Mouse (Mus musculus) CH12.LX (cell line): ENCODE measurements around the gene Gucy1a1. TPM values are rescaled to one million over a fixed set of nuclear protein-coding genes. Genes with fewer than 3 reads are reported as not detected.
"Not testable (repeated sequence)": the region's sequence is repeated elsewhere in the genome, so short reads cannot be mapped to it uniquely, and the experiment has no call there.

ENCODE experiments used
- DNase-seq: peaks from one replicate; pipeline ENCODE4 v3.0.0-alpha.2; 2013; ENCODE audit errors: extremely low read depth
- H3K27ac ChIP-seq: 2 replicates; pipeline ENCODE4 v1.5.1; 2012; ENCODE audit warnings: low read depth, mild to moderate bottlenecking, control low read depth, moderate library complexity; ENCODE audit not compliant: insufficient read depth
- H3K27me3 ChIP-seq: replicated peaks from 2 replicates; pipeline ENCODE3; 2012; ENCODE audit warnings: inconsistent platforms
- H3K36me3 ChIP-seq, 2 experiments: replicated peaks in 1 of 2; 2 replicates each; pipeline versions ENCODE3 to v1.6.1; 2012; ENCODE audit warnings: inconsistent platforms in 1 of 2, low read length in 1 of 2, mild to moderate bottlenecking in 1 of 2, mixed read lengths in 1 of 2, moderate library complexity in 1 of 2; ENCODE audit not compliant: control insufficient read depth in 1 of 2, insufficient read depth in 1 of 2
- H3K4me1 ChIP-seq, 2 experiments: 2 replicates each; pipeline ENCODE4 v1.6.1; 2012; ENCODE audit warnings: inconsistent platforms in 1 of 2, moderate library complexity in 1 of 2; ENCODE audit not compliant: insufficient read depth in 2 of 2, control insufficient read depth in 1 of 2
- H3K4me2 ChIP-seq: 2 replicates; pipeline ENCODE4 v1.6.1; 2012; ENCODE audit warnings: low read depth, mild to moderate bottlenecking, control low read depth; ENCODE audit not compliant: poor library complexity, insufficient read depth, severe bottlenecking
- H3K4me3 ChIP-seq, 3 experiments: fragments of 150-350 bp in 1 of 3; sonication (generic) in 1 of 3; replicated peaks in 1 of 3; 2 replicates each; pipeline versions ENCODE3 to v1.5.1; 2011 to 2012; ENCODE audit warnings: low read depth in 2 of 3, low read length in 2 of 3, mild to moderate bottlenecking in 2 of 3, moderate library complexity in 2 of 3, control low read depth in 1 of 3, improper control_type of control experiment in 1 of 3, inconsistent platforms in 1 of 3, mixed read lengths in 1 of 3; ENCODE audit not compliant: poor library complexity in 1 of 3
- H3K79me2 ChIP-seq: replicated peaks from 2 replicates; pipeline ENCODE4 v1.6.1; 2012; ENCODE audit warnings: mild to moderate bottlenecking, moderate library complexity; ENCODE audit not compliant: control insufficient read depth, poor library complexity, insufficient read depth, severe bottlenecking; ENCODE audit errors: extremely low read depth
- H3K9ac ChIP-seq: 2 replicates; pipeline ENCODE4 v1.6.1; 2012; ENCODE audit warnings: low read depth, mild to moderate bottlenecking, control low read depth, moderate library complexity; ENCODE audit not compliant: insufficient read depth
- H3K9me3 ChIP-seq: replicated peaks from 2 replicates; pipeline ENCODE3; 2012; ENCODE audit warnings: low read length, inconsistent platforms, mixed read lengths
- BHLHE40 ChIP-seq: IDR thresholded peaks from 2 replicates; pipeline ENCODE4 v1.6.1; 2011; ENCODE audit warnings: mild to moderate bottlenecking, low read depth, low read length, improper control_type of control experiment
- CHD1 ChIP-seq: IDR thresholded peaks from 2 replicates; pipeline ENCODE4 v1.6.1; 2012; ENCODE audit warnings: low read depth, low read length, improper control_type of control experiment, inconsistent platforms
- CHD2 ChIP-seq: IDR thresholded peaks from 2 replicates; pipeline ENCODE4 v1.6.1; 2011; ENCODE audit warnings: low read length, improper control_type of control experiment
- CTCF ChIP-seq, 2 experiments: IDR thresholded peaks in 1 of 2; conservative IDR thresholded peaks in 1 of 2; 2 replicates each; pipeline ENCODE4 v1.5.1; 2011 to 2012; ENCODE audit warnings: low read depth in 2 of 2, low read length in 2 of 2, improper control_type of control experiment in 1 of 2, inconsistent platforms in 1 of 2, mild to moderate bottlenecking in 1 of 2, moderate library complexity in 1 of 2
- EP300 ChIP-seq: IDR thresholded peaks from 2 replicates; pipeline ENCODE4 v1.6.1; 2011; ENCODE audit warnings: low read length, improper control_type of control experiment
- GABPA ChIP-seq: IDR thresholded peaks from 2 replicates; pipeline ENCODE4 v1.6.1; 2012; ENCODE audit warnings: low read depth, low read length, improper control_type of control experiment, inconsistent platforms; ENCODE audit not compliant: insufficient replicate concordance
- IRF4 ChIP-seq: IDR thresholded peaks from 2 replicates; pipeline ENCODE4 v1.6.1; 2014; ENCODE audit warnings: low read depth, mild to moderate bottlenecking, inconsistent platforms, low read length, improper control_type of control experiment
- MAFK ChIP-seq: IDR thresholded peaks from 2 replicates; pipeline ENCODE4 v1.6.1; 2011; ENCODE audit warnings: low read length, improper control_type of control experiment; ENCODE audit not compliant: insufficient replicate concordance
- MAZ ChIP-seq: IDR thresholded peaks from 2 replicates; pipeline ENCODE4 v1.6.1; 2012; ENCODE audit warnings: low read depth, mild to moderate bottlenecking, inconsistent platforms, low read length, improper control_type of control experiment, moderate library complexity
- MXI1 ChIP-seq: IDR thresholded peaks from 2 replicates; pipeline ENCODE4 v1.6.1; 2011; ENCODE audit warnings: mild to moderate bottlenecking, low read depth, low read length, improper control_type of control experiment
- MYC ChIP-seq: IDR thresholded peaks from 2 replicates; pipeline ENCODE4 v1.6.1; 2011; ENCODE audit warnings: low read depth, mild to moderate bottlenecking, improper control_type of control experiment, low read length
- POLR2A ChIP-seq: IDR thresholded peaks from 2 replicates; pipeline ENCODE4 v1.6.1; 2011; ENCODE audit warnings: low read depth, mild to moderate bottlenecking, improper control_type of control experiment, low read length
- RAD21 ChIP-seq: IDR thresholded peaks from 2 replicates; pipeline ENCODE4 v1.6.1; 2011; ENCODE audit warnings: low read depth, mild to moderate bottlenecking, low read length, improper control_type of control experiment, moderate library complexity
- USF2 ChIP-seq: conservative IDR thresholded peaks from 2 replicates; pipeline ENCODE4 v1.6.1; 2011; ENCODE audit warnings: low read depth, low read length, improper control_type of control experiment
- ZNF384 ChIP-seq: IDR thresholded peaks from 2 replicates; pipeline ENCODE4 v1.6.1; 2012; ENCODE audit warnings: low read depth, low read length, improper control_type of control experiment, inconsistent platforms
- dilution Hi-C: fragments of 300-500 bp; cut with MboI; formaldehyde crosslinking; loops from 2 replicates; pipeline ENCODE4 v1.14.3; 2020; ENCODE audit warnings: low sequenced_read_pairs; ENCODE audit not compliant: extremely low pct_unique_long_range_greater_than_20kb, extremely low pct_ligation_motif_present
- in situ Hi-C: fragments of 300-500 bp; cut with MboI; formaldehyde crosslinking; loops from 3 replicates; pipeline ENCODE4 v1.14.3; 2019; ENCODE audit warnings: low sequenced_read_pairs, low pct_ligation_motif_present, low pct_unique_long_range_greater_than_20kb, mixed read lengths
- polyA plus RNA-seq: library from polyadenylated mRNA; unstranded; fragments of >175 nt; gene quantifications from 2 replicates; pipeline ENCODE4 v1.2.1, GENCODE M21; 2012; ENCODE audit warnings: low read depth; ENCODE audit not compliant: insufficient read length
- total RNA-seq, 2 experiments: library from RNA; depleted of rRNA; stranded (reverse); fragments of 300-350 nt in 1 of 2; fragments of >200 nt in 1 of 2; gene quantifications; 2 replicates each; pipeline ENCODE4 v1.2.3; 2012 to 2014

Gene Gucy1a1
- total and polyA plus RNA-seq, 3 experiments: not detected

GRCm38 (mm10) chr3:82165937-82166336 lies 20.3 kb upstream of the Gucy1a1 start:
- no peak overlapping the region for H3K9ac ChIP-seq
- in situ Hi-C loops: no loop called here

GRCm38 (mm10) chr3:82162992-82163391 lies 17.4 kb upstream of the Gucy1a1 start:
- H3K4me1 ChIP-seq, H3K27me3 ChIP-seq, H3K4me3 ChIP-seq, H3K79me2 ChIP-seq, H3K9me3 ChIP-seq, in situ Hi-C loops, DNase-seq, H3K36me3 ChIP-seq, H3K4me2 ChIP-seq, dilution Hi-C loops, H3K9ac ChIP-seq, H3K27ac ChIP-seq: not testable (repeated sequence)

More at GRCm38 (mm10) chr3:82165937-82166336, 20.3 kb upstream of the Gucy1a1 start:
- dilution Hi-C loops: no loop called here
- H3K79me2 ChIP-seq: no peaks in the 10 kb centered on the region
- H3K4me3 ChIP-seq: no peak overlapping the region
- no peak for TF ChIP-seq MXI1
- TF ChIP-seq GABPA: no peak
- TF ChIP-seq, all 38 proteins: peak for 0
- Histone ChIP-seq H3K36me3 (no peaks in the 10 kb centered on the region), H3K4me2 (no peak overlapping the region), H3K4me1 (no peaks in the 10 kb centered on the region), H3K27ac (no peak overlapping the region), H3K27me3 (no peaks in the 10 kb centered on the region), H3K9me3 (no peaks in the 10 kb centered on the region)
- DNase-seq: no peak

DNA sequence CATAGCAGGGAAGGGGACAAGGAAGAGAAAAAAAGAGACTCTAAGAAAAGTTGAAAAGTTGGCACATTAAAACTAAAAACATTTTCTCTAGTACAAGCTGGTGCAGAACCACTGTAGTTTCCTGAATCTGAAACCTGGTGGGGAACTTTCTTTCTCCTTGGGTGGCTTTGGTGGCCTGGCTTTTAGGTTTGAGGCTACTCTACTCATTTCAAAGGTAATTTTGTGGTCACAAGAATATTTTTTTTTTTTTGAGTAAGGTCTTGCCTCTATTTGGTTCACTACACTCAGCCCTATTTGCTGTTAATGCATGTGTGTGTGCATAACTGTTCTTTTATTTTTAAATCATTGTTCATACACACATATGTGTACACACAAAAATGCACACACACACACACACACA lies 389 bp upstream of the Gucy1a1 start:
- no peaks in the 10 kb centered on the region for H3K9me3 ChIP-seq
- H3K4me2 ChIP-seq: peak overlapping the region; percentile 23; the same call in 1 of the 2 replicates
- H3K4me3 ChIP-seq: no peak overlapping the region
- peaks cover 5 to 9% of the 10 kb centered on the region in 2 experiments for H3K4me1 ChIP-seq
- H3K27me3 ChIP-seq: no peaks in the 10 kb centered on the region
- dilution Hi-C loops (no loop called here), in situ Hi-C loops (no loop called here)
- DNase-seq: peak; percentile 23
- H3K27ac ChIP-seq: no peak overlapping the region
- no peak for TF ChIP-seq IRF4
- TF ChIP-seq CHD1: no peak
- TF ChIP-seq MYC: no peak
- TF ChIP-seq ZNF384: peak; percentile 78
- no peak for TF ChIP-seq MAZ
- no peak for TF ChIP-seq CTCF (conservative IDR thresholded peaks at IDR 0.05 in 1 of 2, IDR thresholded peaks at IDR 0.05 in 1 of 2; ENCODE audit: low read depth in 2 of 2, low read length in 2 of 2)
- TF ChIP-seq BHLHE40: no peak
- TF ChIP-seq RAD21: no peak
- no peak for TF ChIP-seq EP300
- no peak for TF ChIP-seq CHD2
- TF ChIP-seq POLR2A: no peak
- TF ChIP-seq MXI1: no peak
- peak; percentile 60; the same call in 1 of the 2 replicates for TF ChIP-seq MAFK
- no peak for TF ChIP-seq USF2
- H3K9ac ChIP-seq: no peak overlapping the region
- no peaks in the 10 kb centered on the region for H3K79me2 ChIP-seq
- no peaks in the 10 kb centered on the region for H3K36me3 ChIP-seq
